Mouse (Mus musculus): ENCODE data around the gene Mboat2.

Gene Mboat2

DNA sequence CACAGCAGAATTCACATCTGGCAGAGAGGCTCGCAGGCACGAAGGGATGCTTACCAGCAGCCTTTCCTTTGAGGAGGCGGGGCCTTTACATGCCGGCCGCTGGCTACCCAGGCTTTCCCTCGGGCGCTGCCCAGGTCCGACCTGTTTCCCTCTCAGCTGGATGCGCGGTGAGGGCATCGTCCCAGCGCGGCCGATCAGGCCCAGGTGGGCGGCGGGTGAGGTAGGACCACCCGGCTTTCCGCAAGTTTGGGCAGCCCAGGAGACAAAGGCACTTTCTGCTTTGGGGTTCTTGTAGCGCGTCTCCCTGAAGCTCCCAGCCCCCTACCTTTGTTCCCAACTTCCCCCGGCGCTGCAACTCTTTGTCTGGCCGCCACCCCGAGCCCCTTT, at the start of gene Mboat2:
TSS of gene Mboat2 (plus strand) at position 114 of the 387 bp plus-strand sequence.
- CTCF ChIA-PET: interaction anchor here (0.6 to 1.9 kb wide), 18 partner anchors 10 to 585 kb away, joined by 3 to 7 read pairs (median 4); no protein-coding TSS in a partner anchor
- POLR2A ChIA-PET: interaction anchor here in 3 of 4 experiments (0.6 to 2.9 kb wide), 40 partner anchors 8 to 266 kb away, joined by 3 to 21 read pairs (median 6); partner anchors contain the start of genes Id2 (in 1 of the 3), Kidins220 (in 1 of the 3), Klf11 (in 1 of the 3) and Rrm2 (in 1 of the 3)

DNA sequence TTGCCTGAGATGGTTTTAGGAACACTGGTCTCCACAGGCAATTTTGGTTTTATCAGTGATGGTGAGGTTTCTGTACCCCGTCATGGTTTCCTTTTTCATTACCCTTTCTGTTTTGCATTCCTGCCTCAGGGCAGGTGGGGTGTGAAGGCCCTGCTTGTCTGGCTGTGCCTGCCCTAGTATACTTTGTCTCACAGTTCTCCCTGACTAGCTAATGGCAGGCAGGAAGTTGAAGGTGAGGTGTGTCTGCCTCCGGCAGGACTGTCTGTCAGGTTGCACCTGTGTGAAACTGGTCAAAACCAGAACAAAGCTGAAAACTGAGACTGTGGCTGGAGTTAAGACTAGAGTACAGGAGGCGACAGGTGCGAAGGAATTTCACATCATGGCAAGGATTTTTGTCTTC, 46.9 kb upstream of the Mboat2 start:
- ChIA-PET CTCF (interaction anchor here in 1 of 4 experiments (0.6 kb wide), 1 partner anchor 521 kb away, joined by 3 read pairs; no protein-coding TSS in a partner anchor), POLR2A (interaction anchor here in 2 of 4 experiments (0.6 to 1.8 kb wide), 11 partner anchors 8 to 168 kb away, joined by 3 to 6 read pairs (median 4); partner anchors contain the start of genes Mboat2 (in 1 of the 2) and Rrm2 (in 1 of the 2))

DNA sequence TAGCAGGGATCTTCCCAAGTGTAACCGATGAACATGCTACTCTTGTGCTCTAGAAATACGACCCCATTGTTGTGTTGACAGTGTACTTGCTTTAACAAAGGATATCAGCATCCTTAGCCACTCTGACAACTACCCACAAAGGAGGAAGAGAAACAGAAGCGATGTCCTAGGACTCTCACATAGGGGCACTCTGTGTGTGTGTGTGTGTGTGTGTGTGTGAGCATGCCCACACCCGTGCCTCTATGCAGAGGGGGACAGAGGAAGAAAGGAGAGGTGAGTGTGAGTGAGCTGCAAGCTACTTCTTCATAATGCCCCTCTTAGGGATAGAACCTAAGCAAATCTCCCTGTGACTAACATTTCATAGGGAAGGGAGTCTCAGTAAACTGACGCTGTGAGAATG, 44.8 kb upstream of the Mboat2 start:
- CTCF ChIA-PET: interaction anchor here in 2 of 4 experiments (0.5 to 1.0 kb wide), 3 partner anchors 45 to 106 kb away, joined by 3 to 5 read pairs (median 3); partner anchors contain the start of gene Mboat2 (in 1 of the 2)
- POLR2A ChIA-PET: interaction anchor here in 2 of 4 experiments (0.6 to 0.9 kb wide), 3 partner anchors 9 to 611 kb away, joined by 3 read pairs; no protein-coding TSS in a partner anchor

DNA sequence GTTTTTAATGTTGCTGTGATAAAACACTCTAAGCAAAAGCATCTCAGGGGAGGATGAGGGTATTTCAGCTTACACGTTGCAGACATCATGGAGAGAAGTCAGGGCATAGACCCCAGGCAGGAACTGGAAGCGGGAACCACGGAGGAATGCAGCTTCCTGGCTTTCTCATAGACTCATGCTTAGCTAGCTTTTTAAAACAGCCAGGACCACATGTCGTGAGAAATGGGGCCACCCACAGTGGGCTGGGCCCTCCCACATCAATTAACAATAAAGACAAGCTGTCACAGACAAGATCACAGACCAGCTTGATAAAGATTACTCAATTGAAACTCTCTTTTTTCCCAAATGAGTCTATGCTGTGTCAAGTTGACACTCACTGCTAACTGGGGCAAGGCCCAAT, 44.4 kb upstream of the Mboat2 start:
- CTCF ChIA-PET: interaction anchor here in 1 of 4 experiments (0.6 kb wide), 1 partner anchor 13 kb away, joined by 4 read pairs; no protein-coding TSS in a partner anchor
- POLR2A ChIA-PET: interaction anchor here in 3 of 4 experiments (0.6 kb wide), 3 partner anchors 32 to 610 kb away, joined by 3 read pairs; no protein-coding TSS in a partner anchor

DNA sequence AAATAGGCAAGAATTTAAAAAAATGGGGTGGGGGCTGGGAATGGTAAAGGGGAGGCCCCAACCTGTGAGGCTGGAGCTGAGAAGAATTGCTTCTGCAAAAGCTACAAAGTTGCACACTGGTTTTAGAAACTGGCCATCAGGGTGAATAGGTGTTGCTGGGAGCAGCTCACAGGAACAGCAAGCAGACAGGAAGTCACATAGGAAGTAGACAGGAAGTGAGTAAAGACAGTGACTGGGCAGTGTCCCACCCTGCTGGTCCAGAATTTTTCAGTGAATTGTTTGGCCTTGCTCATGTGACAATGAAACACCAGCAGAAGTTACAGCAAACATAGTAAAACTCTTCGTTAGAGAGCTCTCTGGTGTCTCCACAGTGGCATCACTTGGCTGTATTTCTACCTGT, 41.0 kb upstream of the Mboat2 start:
- ChIA-PET POLR2A (no interaction called here), CTCF (no interaction called here)

DNA sequence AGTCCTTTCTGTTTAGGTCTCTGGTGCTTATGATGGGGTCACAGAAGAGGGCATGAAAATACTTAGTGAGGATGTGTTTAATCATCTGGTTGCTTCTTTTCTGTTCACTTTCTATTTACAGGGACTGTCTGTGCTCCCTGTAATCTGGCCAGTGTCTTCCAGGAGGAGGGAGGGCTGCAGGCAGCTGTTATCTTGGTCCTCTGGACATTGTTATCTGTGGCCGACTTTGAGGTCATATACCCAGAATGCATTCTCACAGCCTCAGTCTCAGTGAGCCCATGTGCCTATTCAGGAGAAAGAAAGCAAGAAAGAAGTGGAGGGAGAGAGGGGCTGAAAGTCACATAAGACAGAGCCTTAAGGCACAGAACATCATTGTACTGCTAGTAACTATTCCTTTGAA, 19.4 kb upstream of the Mboat2 start:
- ChIA-PET POLR2A (no interaction called here), CTCF (interaction anchor here in 1 of 4 experiments (0.6 kb wide), 1 partner anchor 32 kb away, joined by 3 read pairs; no protein-coding TSS in a partner anchor)

DNA sequence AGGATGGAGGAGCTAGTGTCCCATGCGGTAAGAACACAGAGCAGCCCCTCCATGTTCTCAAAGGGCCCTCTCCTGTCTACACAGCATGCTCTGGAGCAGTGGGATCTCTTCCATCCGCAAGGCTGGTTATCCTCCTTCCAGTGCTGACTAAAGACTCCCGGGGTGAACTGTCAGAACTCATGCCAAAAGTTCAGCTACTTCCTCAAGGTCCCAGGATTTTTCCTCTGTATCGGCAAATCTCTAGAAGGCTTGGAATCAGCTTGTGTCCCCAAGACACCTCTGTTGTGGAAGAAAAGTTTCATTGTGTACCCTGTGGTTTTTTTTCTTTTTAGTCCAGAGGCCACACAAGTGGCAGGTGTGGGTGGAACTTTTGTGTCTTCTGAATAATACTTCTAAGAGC, 18.8 kb upstream of the Mboat2 start:
- POLR2A ChIA-PET: interaction anchor here in 3 of 4 experiments (0.6 to 0.9 kb wide), 3 partner anchors 11 to 79 kb away, joined by 3 to 5 read pairs (median 3); no protein-coding TSS in a partner anchor
- CTCF ChIA-PET: interaction anchor here in 1 of 4 experiments (0.6 kb wide), 1 partner anchor 31 kb away, joined by 3 read pairs; no protein-coding TSS in a partner anchor

DNA sequence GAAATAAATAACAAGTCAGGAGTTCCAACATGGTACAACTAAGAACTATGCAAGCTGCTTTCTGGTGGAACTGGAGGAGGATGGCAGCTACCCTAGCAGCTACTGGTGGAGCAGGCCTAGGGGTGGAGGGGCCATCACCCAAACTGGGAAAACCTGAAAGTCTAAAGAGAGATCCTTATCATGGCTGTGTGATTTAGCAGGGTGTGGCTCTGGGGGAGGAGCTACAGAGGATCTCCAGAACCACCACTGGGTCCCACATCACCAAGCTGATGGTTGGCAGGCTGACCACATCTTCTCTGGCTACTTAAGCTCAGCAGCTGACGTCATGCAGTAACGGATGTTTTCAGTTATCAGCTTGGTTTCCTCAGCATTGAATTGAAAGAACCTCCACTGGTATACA, 7.8 kb upstream of the Mboat2 start:
- ChIA-PET POLR2A (interaction anchor here in 2 of 4 experiments (1.0 to 1.8 kb wide), 3 partner anchors 9 to 14 kb away, joined by 5 to 8 read pairs (median 7); partner anchors contain the start of gene Mboat2 (in 1 of the 2)), CTCF (interaction anchor here in 1 of 4 experiments (1.3 kb wide), 1 partner anchor 106 kb away, joined by 3 read pairs; no protein-coding TSS in a partner anchor)

DNA sequence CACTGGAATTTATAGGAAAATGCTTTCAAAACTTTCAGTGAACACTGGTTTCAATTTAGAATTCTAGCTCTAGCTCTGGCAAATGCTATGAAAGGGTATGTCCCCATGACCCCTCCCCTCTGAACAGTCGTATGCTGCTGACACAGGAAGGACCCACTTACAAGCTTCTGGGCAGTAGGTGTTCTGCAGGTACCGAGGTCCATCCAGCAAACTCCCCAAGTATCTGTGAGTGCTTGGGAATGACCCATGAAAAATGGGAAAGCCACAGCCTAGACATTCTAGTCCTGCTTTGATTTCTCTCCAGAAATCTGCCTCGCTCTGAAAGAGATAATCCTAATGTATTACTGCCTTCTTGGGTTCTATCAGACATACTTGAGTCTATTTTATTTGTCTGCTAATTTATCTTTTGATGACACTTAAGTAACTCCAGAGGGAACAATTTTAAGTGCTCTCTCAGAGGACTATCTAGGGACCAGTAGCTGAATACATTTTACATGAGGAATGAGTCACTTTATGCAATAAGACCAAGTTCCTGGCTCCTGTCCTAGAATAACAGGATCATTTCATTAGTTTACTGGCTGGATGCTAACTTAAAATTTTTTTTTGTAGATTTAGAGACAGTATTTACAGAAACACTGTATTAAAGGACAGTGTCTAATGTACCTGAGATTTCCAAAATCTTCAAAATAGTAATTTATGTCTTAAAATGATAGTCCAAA, 6.9 kb upstream of the Mboat2 start:
- POLR2A ChIA-PET: interaction anchor here in 1 of 4 experiments (1.8 kb wide), 1 partner anchor 8 kb away, joined by 8 read pairs; the partner anchor contains the start of gene Mboat2
- CTCF ChIA-PET: interaction anchor here in 1 of 4 experiments (1.3 kb wide), 1 partner anchor 107 kb away, joined by 3 read pairs; no protein-coding TSS in a partner anchor

DNA sequence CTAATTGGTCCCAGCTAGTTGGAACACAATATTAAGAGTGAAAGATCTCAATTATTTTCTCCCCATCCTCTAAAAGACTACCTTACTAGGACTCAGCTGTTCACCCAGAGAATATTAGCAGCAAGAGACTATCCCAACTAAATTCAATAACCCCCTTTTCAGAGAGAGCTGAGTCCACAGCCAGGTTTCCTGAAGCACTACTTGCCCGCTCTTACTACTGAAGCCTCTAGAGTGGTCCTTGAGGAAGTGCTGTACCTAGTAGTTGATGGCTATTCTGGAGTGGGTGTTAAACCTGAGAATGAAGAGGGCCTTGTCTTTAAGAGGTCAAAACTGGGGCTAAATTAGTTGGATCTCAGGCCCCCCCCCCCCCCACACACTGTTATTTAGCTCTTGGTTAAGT, 593 bp upstream of the Mboat2 start:
- ChIA-PET POLR2A (interaction anchor here in 3 of 4 experiments (0.7 to 2.4 kb wide), 7 partner anchors 14 to 266 kb away, joined by 3 to 14 read pairs (median 4); partner anchors contain the start of genes Id2 (in 1 of the 3) and Klf11 (in 1 of the 3)), CTCF (interaction anchor here in 2 of 4 experiments (0.6 to 1.9 kb wide), 4 partner anchors 44 to 120 kb away, joined by 4 to 7 read pairs (median 6); no protein-coding TSS in a partner anchor)

DNA sequence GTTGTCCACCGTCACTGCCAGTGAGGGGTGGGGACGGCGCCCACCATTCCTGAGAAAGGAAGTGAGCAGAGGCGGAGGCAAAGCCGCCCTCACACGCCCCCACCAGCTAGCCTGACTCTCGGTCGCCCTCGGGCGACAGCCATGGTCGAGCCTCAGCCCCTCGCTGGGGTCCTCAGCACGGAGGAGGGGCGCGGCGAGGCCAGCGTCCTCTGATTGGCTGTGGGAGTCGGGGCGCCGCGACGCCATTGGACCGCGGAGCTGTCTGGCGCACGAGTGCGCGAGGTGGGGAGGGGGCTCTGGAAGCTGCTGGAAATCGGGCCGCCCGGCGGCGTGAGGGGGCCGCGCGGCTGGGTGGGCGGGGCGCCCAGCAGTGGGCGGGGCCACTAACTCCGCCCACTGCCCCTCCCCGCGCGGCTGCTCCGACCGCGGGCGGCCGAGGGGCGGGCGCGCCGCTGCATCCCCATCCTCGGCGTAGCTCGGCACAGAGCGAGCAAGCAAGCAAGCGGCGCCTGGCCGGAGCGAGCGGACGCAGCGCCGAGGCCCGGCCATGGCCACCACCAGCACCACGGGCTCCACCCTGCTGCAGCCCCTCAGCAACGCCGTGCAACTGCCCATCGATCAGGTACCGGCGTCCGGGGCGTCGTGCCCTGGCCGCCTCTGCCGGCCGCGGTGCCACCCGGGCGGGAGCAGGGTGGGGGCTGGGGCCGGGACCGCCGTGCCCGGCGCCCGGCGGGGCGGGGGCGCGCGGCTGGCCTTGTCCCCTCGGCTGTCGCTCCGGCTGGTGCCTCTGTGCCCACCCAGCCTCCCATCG, 679 bp downstream of the Mboat2 start:
- CTCF ChIA-PET: interaction anchor here (0.6 to 1.9 kb wide), 20 partner anchors 10 to 584 kb away, joined by 3 to 7 read pairs (median 3); no protein-coding TSS in a partner anchor
- POLR2A ChIA-PET: interaction anchor here in 3 of 4 experiments (0.6 to 2.9 kb wide), 49 partner anchors 9 to 265 kb away, joined by 3 to 21 read pairs (median 5); partner anchors contain the start of genes Id2 (in 1 of the 3), Kidins220 (in 1 of the 3), Klf11 (in 1 of the 3) and Rrm2 (in 1 of the 3)

DNA sequence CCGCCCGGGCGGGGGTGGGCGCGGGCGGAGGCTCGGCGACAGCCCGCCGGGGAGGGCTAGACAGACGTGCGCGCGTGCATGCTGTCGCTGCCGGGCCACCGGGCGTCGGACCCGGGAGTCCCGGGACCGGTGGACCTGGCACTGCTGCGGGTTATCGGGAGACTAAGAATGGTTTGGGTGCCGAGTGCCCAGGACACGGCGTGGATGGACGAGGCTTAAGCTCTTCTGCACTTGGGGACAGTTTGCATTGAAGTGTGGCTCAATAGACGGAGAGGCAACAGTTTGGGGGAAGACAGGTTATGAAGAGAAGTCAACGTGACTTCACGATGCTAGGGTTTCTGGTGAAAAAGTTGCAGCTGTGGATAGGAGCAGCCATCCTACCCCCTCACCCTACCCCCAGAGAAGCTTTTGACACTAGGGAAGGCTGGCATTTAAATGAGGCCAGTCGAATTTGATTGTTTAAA, 1.3 kb downstream of the Mboat2 start:
- ChIA-PET CTCF (interaction anchor here in 2 of 4 experiments (1.0 to 1.6 kb wide), 4 partner anchors 9 to 123 kb away, joined by 3 to 7 read pairs (median 4); no protein-coding TSS in a partner anchor), POLR2A (interaction anchor here in 3 of 4 experiments (0.9 to 2.9 kb wide), 34 partner anchors 9 to 264 kb away, joined by 3 to 21 read pairs (median 6); partner anchors contain the start of genes Kidins220 (in 1 of the 3) and Rrm2 (in 1 of the 3))

DNA sequence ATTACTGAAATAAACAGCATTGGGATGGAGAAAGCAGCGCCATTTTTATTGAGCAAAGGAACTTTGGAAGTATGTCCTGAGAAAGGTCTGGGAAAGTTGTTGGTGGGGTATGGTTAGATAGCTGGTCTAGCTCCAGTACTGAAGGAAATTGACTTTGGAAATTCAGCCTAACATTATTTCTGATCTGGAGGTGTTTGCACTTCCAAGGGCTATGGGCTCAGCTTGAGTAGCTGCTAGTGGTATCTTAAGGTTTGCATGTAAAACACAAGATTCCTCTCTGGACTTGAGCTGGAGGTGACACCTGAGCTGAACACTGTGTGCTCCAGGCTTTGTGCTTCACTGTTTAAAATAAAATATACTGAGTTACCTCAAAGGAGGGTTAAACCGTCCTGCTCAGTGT, 1.8 kb downstream of the Mboat2 start:
- CTCF ChIA-PET: interaction anchor here in 1 of 4 experiments (1.1 kb wide), 1 partner anchor 10 kb away, joined by 3 read pairs; no protein-coding TSS in a partner anchor
- POLR2A ChIA-PET: interaction anchor here in 2 of 4 experiments (0.9 to 2.9 kb wide), 24 partner anchors 9 to 263 kb away, joined by 3 to 21 read pairs (median 5); partner anchors contain the start of genes Kidins220 (in 1 of the 2) and Rrm2 (in 1 of the 2)

DNA sequence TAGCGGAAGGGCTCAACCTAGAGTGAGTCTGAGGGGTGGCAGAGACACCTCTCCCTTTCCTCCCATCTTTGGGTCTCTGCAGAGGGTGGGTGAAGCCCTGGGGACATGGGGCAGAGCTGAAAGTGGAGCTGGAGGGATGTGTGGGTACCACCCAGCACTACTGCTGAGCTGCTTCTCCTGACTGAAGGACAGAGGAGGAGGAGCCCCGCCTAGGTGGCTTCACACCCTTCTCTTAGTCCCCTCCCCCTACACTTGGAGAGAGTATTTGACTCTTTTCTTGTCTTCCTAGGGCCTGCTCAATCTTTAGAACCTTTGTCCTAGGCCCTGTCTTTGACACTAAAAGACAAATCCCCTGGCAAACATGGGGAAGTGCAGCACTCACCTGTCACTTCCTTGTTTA, 7.3 kb downstream of the Mboat2 start:
- ChIA-PET POLR2A (interaction anchor here in 3 of 4 experiments (0.6 to 1.1 kb wide), 5 partner anchors 22 to 258 kb away, joined by 3 read pairs; no protein-coding TSS in a partner anchor), CTCF (interaction anchor here in 1 of 4 experiments (1.2 kb wide), 1 partner anchor 113 kb away, joined by 4 read pairs; no protein-coding TSS in a partner anchor)

DNA sequence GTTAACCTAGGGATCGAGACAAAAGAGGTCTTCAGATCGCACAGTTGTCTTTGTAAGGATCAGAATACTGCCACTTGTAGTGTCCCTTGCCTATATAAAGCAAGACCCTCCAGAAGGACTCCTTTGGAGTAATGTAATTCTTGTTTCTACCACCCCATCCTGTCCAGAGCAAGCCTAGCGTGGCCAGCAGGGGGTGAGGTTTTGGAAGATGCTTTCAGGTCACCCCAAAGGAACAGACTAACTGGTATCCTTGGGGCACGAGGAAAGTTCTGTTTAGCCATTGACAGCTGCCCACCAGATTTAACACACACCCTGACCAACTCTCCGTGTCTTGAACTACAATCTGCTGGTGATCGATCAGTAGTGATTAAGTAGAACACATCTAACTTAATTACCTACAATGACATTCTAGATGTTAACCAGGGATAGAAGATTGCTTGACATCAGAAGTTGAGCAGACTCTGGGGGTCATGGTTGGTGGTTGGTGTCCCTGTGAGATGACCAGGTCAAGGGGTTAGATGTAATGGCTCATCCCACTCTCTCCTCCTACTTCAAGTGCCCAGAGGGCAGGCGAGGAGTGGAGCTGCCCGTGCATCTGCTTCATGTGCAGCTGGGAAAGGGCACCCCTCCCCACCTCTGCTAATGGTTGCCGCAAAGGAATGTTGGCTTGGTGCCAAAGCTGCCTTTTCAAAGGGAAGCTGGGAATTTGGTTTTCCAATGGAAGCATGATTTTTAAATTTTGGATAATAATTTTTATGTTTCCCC, 10.6 kb downstream of the Mboat2 start:
- CTCF ChIA-PET: interaction anchor here in 2 of 4 experiments (1.0 to 1.3 kb wide), 4 partner anchors 8 to 133 kb away, joined by 3 to 4 read pairs (median 3); partner anchors contain the start of genes Mboat2 (in 1 of the 2) and Rrm2 (in 1 of the 2)
- POLR2A ChIA-PET: interaction anchor here in 3 of 4 experiments (2.3 to 3.0 kb wide), 3 partner anchors 9 to 10 kb away, joined by 9 to 20 read pairs (median 10); partner anchors contain the start of gene Mboat2 (in 2 of the 3)

DNA sequence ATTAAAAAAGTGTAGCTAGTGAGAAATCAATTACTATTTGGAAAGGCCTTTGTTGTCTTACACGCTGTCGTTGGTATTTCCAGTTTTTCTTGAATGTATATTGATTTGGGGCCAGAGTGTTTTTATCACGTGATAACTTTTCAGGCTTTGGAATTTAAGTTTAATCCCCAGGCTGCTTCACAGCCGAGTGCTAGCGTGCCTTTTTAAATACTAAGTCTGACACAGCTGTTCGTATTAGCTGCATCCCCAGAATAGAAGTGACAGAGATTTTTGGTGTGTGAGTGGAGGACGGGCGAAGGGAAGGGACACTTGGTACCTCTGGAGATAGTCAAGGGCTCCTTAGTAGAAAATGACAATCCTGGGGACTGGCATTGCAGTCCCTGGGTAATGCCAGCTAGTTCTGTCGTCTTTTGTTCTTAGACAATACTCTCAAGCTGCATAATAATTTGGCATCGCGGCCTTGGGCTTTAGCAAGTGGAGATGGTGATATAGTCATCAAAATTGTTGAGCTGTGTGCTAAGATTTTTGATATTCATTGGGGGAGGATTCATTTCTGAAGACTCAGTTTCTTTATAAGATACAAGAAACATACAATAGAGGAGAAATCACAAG, 11.7 kb downstream of the Mboat2 start:
- CTCF ChIA-PET: interaction anchor here in 3 of 4 experiments (0.9 to 1.5 kb wide), 6 partner anchors 8 to 134 kb away, joined by 3 to 4 read pairs (median 3); partner anchors contain the start of gene Rrm2 (in 1 of the 3)
- POLR2A ChIA-PET: interaction anchor here in 3 of 4 experiments (0.6 to 3.0 kb wide), 10 partner anchors 11 to 137 kb away, joined by 3 to 20 read pairs (median 6); partner anchors contain the start of gene Mboat2 (in 2 of the 3)

Data from embryonic stem cell, embryonic (primary cell).